Mouse (Mus musculus): ENCODE results near the gene Prkaa2. TPM values are rescaled to one million over a fixed set of nuclear protein-coding genes. Genes with fewer than 3 reads are reported as not detected.

The Prkaa2 gene
- total RNA-seq, 1 experiment from 2014 or later = 13.2 TPM

GRCm38 (mm10) chr4:105108641-105109198 is 970 bp downstream of the Prkaa2 start:
- DNase-seq = no peak

DNA sequence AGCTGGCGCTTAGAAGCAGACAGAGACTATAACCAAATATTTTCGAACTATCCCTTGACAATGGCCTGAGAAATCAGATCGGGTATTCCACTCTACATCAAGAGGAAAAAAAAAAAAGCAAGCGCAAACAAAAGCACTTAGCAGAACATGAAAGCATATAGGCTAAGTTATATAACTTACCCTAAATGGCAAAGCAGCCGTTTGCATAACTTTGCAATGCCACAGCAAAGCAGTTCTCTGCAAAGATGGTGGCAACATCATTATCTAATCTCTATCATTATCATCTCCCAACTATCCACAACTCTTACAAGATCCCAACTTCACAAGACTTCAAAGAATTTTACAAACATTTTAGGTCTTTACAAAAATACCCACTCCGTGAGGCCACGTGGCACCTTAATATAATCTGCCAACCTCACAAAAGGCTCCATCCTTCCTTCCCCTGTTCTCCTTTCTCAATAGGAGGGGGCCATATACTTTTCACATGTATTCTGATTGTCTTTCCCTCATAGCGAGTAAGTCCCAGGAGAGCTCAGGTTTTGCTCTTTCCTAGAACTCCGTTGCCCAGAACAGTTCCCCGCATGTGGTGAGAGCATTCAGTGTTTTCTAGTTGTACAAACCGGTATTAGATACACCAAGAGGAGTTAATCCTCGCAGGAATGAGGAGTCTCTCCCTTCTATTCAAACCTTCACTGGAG is 1.6 kb downstream of the Prkaa2 start:
- DNase-seq = no peak

DNA sequence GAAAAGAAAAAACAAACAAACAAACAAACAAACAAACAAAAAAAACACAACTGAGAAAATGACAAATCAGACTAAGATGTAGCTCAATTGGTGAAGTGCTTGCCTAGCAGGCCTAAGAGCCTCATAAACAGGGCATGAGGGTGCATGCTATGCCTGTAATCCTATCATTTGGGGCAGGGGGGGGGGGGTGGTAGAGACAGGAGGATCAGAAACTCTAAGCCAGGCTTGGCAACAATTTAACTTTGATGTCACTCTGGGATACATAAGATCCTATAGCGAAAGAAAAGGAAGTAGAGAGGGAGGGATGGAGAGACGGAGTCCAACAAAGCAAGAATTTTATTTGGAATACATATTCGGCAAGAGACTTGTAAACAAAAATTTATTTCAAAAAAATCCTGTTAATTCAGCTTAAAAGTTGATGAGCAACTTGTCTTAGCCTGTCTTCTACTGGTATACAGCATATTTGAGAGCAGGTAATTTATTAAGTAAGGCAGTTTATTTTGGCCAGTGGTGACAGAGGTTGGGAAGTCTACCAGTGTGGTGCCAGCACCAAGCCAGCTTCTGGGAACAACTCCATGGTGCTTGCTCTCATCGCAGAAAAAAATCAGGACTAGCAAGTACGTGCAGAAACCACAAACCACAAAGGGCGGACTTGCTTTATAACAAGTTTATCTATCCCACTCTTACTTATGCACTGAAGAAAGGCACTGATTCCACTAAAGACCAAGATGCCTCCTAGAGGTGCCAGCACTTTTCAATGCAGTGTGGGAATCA is 5.4 kb downstream of the Prkaa2 start:
- no peak for DNase-seq

GRCm38 (mm10) chr4:105101337-105101688 is 8.4 kb downstream of the Prkaa2 start:
- DNase-seq = no peak

- peak; percentile 7 for DNase-seq
These were observed 9.0 kb downstream of the Prkaa2 start for GRCm38 (mm10) chr4:105100508-105101336.

DNA sequence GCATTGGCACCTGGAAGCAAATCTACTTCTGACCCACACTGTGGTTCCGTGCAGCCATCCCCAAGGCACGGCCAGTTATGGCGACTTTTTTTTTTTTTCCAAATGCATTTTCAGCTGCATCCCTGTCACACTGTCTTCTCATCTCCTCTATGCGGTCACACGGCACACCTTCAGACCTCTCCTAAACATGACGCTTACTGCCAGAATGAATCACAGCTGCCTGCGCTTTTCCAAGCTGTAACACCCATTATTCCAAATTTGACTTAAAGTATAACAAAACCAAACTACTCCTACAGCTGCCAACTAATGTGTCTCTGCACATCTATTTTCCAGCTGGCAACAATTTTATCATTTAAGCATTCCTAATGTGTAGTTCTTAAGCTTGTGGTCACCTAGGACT is 11.0 kb downstream of the Prkaa2 start:
- no peak for DNase-seq

DNA sequence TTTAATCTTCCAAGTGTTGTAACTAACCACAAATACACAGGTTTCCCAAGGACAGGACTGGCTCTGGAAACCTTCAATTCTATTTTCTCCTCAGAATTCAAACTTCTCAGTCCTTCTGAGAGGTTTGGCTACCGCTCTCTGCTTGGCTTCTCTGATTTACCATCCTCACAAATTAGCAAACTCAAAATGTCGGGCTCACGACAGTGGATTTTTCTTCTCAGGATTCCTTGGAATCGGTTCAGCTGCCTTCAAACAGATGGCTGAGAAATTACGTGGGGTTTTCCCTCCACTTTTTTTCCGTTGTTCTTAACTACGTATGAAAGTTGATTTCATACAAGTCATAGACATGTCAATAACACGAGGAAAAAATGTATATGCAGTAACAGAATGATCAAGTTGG is 11.5 kb downstream of the Prkaa2 start:
- no peak for DNase-seq

GRCm38 (mm10) chr4:105095316-105095715 is 14.4 kb downstream of the Prkaa2 start:
- peak; percentile 71 for DNase-seq

GRCm38 (mm10) chr4:105093951-105094350 is 15.7 kb downstream of the Prkaa2 start:
- DNase-seq = no peak

GRCm38 (mm10) chr4:105090417-105090816 is 19.3 kb downstream of the Prkaa2 start:
- DNase-seq = no peak

- DNase-seq = no peak
These were observed 20.3 kb downstream of the Prkaa2 start for GRCm38 (mm10) chr4:105089386-105089785.

- DNase-seq = no peak
These were observed 21.0 kb downstream of the Prkaa2 start for GRCm38 (mm10) chr4:105088671-105089070.

GRCm38 (mm10) chr4:105076152-105076551 is 33.5 kb downstream of the Prkaa2 start:
- DNase-seq = no peak

DNA sequence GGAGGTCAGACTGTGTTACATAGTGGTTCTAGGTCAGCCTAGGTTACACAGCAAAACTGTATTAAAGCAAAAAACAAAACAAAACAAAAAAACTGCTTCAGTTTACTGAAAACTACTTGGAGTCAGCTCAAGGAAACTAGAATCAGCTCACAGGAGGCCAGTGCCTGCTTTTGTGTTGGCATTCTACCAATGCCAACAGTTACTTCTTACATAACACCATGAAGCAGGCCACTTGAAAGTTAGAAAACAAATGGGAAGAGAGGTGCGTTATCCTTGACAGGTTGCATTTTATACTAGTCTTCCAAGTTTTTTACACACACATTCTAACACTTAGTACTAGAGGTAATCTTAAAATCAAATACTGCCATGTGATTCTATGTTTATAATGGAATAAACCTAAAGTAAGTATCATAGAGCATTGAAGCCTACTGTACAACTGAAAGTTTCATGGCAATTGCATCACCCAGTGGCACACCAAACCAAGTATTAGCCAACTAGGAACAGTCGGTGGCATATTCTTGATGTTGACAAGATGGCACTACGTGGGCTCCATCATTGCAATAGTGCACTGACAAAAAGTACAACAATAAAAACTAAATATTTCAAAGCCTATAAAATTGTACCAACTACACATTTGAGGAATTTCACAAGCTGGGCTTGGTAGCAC is 37.8 kb downstream of the Prkaa2 start:
- DNase-seq = no peak

GRCm38 (mm10) chr4:105070982-105071381 is 38.7 kb downstream of the Prkaa2 start:
- DNase-seq = peak; percentile 72

DNA sequence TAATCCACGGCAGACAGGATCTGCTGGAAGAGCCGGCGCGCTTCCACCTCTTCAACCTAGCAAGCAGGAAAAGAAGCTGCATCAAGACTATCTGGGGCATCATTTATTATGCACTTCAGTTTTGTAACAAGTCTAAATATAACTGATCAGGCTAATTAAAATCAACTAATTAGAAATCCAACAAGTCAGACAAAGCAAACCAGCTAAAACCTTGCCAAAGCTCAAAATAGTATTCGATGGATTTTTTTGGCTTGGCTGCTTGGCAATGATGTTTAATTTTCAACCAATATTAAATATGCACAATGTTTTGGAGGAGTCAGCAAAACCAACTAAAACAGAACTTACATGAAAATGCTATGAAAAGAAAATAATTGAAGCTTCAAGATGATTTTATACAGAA is 58.4 kb downstream of the Prkaa2 start:
- no peak for DNase-seq

GRCm38 (mm10) chr4:105050041-105050440 is 59.6 kb downstream of the Prkaa2 start:
- DNase-seq = no peak

GRCm38 (mm10) chr4:105034259-105034658 is 75.4 kb downstream of the Prkaa2 start:
- DNase-seq = no peak

DNA sequence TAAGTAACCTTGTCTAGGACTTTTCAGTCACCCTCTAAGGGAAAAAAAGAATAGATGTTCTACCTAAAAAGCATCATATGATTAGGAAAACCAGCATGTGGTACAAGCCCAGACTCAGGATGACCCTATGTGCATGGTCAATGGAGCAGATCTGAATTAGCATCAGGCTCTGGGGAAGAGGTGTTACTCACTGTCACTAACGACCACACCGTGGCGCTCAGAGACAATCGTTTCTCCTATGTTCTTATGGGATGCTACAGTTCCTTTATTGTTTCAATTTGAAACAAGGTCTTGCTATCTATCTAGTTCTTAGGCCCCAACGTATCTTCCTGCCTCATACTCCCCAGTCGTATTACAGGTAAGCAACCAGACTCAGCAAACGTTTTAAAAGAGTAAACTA is 76.5 kb downstream of the Prkaa2 start:
- DNase-seq = no peak

DNA sequence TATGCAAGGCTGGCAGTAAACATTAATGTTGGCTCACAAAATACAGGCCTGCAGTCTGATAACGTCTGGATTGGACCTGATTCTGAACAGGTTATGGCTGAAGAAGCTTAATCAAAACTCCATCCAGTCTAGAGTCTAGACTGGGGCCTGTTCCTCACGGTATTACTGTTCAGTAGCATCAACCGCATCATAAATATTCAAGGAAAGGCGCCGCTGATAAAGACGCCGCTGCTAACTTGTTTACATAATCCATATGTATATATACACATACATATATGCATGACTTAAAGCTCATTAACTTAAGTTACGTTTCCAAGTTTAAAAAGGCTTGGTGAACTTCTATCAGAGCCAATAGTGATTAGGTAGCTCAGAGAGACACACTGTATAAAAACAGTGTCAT is 78.6 kb downstream of the Prkaa2 start:
- DNase-seq = no peak

DNA sequence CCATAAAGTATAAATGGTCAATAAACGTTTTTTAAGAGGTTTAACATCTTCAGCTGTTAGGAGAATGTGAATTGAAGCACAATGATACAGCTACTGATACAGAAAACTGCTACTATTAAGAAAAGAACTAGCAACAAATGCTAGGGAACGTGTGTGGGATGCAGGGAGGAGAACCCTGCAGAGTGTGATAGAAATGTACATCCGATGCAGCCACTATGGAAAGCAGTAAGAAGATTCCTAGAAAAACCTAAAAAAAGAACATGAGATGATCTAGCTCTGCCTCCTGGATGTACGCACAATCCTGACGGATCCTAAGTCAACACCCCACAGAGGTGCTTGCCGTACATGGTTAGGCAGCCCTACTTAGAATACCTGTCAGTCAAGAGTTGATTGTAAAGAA is 82.4 kb downstream of the Prkaa2 start:
- no peak for DNase-seq

DNA sequence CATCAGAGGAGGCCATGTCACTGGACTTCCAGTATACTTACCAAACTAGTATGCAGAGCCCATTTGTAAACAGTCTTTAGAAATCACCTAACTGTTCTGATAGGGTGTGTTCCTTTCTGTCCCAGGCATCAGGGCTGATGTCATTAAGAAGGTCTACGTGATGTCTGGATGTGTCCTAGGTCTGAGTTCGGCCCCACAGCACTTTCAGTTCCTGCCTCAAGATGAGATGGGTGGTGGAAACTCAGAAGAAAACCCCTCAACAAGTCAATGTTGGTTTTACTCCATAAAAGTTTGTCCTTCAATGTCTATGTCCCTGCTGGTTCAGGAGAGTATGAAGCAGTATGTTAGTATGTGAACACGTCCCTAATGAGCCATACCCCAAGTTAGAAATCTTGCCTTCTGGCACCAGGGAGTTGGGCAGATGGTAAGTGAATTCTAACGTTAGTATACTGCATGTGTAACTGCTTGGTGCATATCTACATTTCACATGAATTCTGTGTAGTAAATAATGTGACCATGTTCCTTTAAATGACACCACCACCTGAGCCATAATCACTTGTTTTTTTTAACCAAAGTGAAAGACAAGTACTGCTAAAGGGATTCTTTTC is 93.6 kb downstream of the Prkaa2 start:
- no peak for DNase-seq
